Mouse (Mus musculus): ENCODE data around the gene Peli2. TPM values are rescaled to one million over a fixed set of nuclear protein-coding genes. Genes with fewer than 3 reads are reported as not detected.
A peak's percentile ranks its signal among the peaks of the same experiment; 100 is the strongest.

Peli2 gene
- polyA plus RNA-seq, 1 experiment from 2014 or later = 4.0 TPM

DNA sequence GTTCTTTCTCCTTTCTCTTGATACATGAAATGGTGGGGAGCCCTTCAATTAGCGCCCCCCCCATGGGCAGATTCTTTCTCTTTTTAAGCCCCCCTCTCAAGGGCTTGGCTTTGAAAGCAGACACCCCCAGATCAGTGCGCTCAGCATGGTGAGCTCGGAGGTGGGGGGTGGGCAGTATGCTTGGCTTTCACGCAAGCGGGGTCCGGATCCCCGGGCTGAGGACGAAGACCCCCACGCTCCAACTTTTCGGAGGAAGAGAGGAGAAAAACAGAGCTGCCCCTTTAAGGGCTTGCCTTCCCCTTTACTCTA is 226 bp upstream of the Peli2 start:
- peak overlapping the region; percentile 48; the same call in 1 of the 2 replicates for H3K9ac ChIP-seq (ENCODE audit: low read depth, low read length)
- peak overlapping the region; percentile 75 for H3K4me3 ChIP-seq (ENCODE audit: low read depth, low read length)
- peak overlapping the region; percentile 62 for H3K4me2 ChIP-seq
- 0 out of 2 replicates have a peak, but pooled peaks cover 3% of the 10 kb centered on the region for H3K4me1 ChIP-seq (ENCODE audit: control insufficient read depth, insufficient read depth, low read length)
- H3K27ac ChIP-seq (ENCODE audit: low read depth, low read length) = no peak overlapping the region
- ATAC-seq (replicated peaks; ENCODE audit: insufficient number of reproducible peaks, low FRiP score, low TSS enrichment) = no peak
- no peaks in the 10 kb centered on the region for H3K9me3 ChIP-seq (replicated peaks; ENCODE audit: control insufficient read depth, low read length)
- WGBS (ENCODE audit: insufficient replicate concordance) = 0% methylated on average over 10 of the region's 10 CpGs
- peaks cover 6% of the 10 kb centered on the region; the same call in 1 of the 2 replicates for H3K27me3 ChIP-seq (ENCODE audit: control insufficient read depth, insufficient read depth, low read length)
- H3K36me3 ChIP-seq (ENCODE audit: control insufficient read depth, insufficient read depth, low read length) = no peaks in the 10 kb centered on the region

DNA sequence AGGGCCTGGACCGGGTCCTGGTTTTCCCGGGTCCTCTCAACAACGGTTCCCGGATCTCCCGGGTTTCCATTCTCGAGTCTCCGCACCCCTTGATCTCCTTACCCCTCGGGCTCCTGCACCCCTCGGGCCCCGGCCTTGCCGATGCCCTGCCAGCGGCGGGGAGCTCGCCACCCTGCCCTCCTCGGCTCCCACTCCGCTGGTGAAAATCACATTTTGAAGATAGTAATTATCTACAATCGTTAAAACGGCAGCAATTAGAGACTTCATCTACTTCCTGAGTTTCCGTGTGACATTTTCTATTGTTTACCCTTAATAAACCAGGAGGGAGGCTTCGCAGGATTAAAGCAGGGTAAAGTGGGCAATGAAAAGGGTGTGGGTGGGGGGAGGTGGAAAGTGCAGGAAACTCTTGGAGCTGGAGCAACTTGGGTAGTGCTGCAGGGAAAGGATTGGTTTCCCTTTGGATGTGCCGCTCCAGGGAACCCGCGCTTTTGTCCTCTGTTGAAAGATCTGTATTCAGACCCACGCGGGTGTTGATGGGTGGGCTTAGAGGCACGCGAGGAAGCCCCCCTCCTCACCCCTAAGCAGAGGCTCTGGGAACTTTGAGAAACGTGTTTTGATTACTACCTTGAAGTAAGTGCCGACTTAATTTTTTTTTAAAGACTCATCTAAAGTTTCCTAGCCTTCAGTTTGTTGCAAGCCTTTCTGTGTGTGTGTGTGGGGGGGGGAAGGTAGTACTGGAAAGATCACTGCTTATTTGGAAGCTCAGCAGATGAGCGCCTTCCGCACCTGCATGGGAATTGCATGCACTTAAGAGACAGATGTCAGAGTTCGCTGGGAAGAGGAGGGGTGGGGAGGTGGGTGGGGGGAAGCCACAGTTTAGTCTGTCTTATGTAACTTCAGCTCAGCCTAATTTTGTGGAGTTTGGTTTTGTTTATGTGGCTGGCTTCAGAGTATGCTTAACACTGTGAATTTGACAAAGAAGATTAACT is 1.2 kb downstream of the Peli2 start:
- Histone ChIP-seq H3K4me2 (peak overlapping the region; percentile 62), H3K9ac (ENCODE audit: low read depth, low read length) (peak overlapping the region; percentile 74), H3K27ac (ENCODE audit: low read depth, low read length) (peak overlapping the region; percentile 25; the same call in 1 of the 2 replicates), H3K9me3 (replicated peaks; ENCODE audit: control insufficient read depth, low read length) (no peaks in the 10 kb centered on the region), H3K4me3 (ENCODE audit: low read depth, low read length) (peak overlapping the region; percentile 75), H3K27me3 (ENCODE audit: control insufficient read depth, insufficient read depth, low read length) (peaks cover 6% of the 10 kb centered on the region; the same call in 1 of the 2 replicates), H3K36me3 (ENCODE audit: control insufficient read depth, insufficient read depth, low read length) (no peaks in the 10 kb centered on the region), H3K4me1 (ENCODE audit: control insufficient read depth, insufficient read depth, low read length) (0 out of 2 replicates have a peak, but pooled peaks cover 3% of the 10 kb centered on the region)
- WGBS (ENCODE audit: insufficient replicate concordance) = 1% methylated on average over 32 of the region's 32 CpGs
- ATAC-seq (replicated peaks; ENCODE audit: insufficient number of reproducible peaks, low FRiP score, low TSS enrichment) = no peak

DNA sequence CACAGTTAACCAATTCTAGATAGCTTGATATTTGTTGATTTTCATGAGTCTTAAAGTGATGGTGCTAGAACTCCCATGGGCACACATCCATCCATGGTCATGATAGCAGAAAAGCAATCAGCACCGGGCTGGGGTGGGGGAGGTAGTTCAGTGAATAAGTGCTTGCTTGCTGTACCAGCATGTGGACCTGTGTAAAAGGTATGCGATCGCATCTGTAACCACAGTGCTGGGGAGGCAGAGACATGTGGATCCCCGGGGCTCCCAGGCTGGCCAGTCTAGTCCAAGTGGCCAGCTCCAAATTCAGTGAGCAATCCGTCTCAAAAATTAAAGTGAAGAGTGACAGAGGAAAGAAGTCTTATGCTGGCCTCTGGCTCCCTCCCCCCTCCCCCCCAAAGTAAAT is 3.4 kb downstream of the Peli2 start:
- no peak overlapping the region for H3K4me3 ChIP-seq (ENCODE audit: low read depth, low read length)
- no peaks in the 10 kb centered on the region for H3K9me3 ChIP-seq (replicated peaks; ENCODE audit: control insufficient read depth, low read length)
- no peaks in the 10 kb centered on the region for H3K4me1 ChIP-seq (ENCODE audit: control insufficient read depth, insufficient read depth, low read length)
- no peak overlapping the region for H3K9ac ChIP-seq (ENCODE audit: low read depth, low read length)
- peaks cover 9% of the 10 kb centered on the region for H3K27me3 ChIP-seq (ENCODE audit: control insufficient read depth, insufficient read depth, low read length)
- no peaks in the 10 kb centered on the region for H3K36me3 ChIP-seq (ENCODE audit: control insufficient read depth, insufficient read depth, low read length)
- no peak overlapping the region for H3K4me2 ChIP-seq
- WGBS (ENCODE audit: insufficient replicate concordance) = 61% methylated on average over 5 of the region's 5 CpGs
- no peak for ATAC-seq (replicated peaks; ENCODE audit: insufficient number of reproducible peaks, low FRiP score, low TSS enrichment)
- no peak overlapping the region for H3K27ac ChIP-seq (ENCODE audit: low read depth, low read length)

DNA sequence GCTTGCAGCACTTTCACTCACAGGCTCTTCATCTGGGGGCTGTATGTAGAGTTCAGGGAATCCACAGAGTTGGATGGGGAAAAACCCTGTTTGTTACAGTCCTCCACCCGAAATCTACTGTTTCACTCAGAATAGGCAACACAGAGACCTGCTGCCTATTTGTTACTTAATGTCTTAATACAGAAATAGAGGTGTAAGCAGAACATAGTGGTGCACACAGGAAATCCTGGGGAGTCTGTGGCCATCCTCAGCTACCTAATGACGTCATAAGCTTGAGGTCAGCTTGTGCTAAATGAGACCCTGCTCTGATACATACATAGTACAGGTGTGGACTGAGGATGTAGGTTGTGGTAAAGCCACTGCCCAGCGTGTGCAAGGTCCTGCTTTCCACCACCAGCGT is 4.2 kb downstream of the Peli2 start:
- no peak for ATAC-seq (replicated peaks; ENCODE audit: insufficient number of reproducible peaks, low FRiP score, low TSS enrichment)
- WGBS (ENCODE audit: insufficient replicate concordance) = 67% methylated on average over 4 of the region's 4 CpGs

DNA sequence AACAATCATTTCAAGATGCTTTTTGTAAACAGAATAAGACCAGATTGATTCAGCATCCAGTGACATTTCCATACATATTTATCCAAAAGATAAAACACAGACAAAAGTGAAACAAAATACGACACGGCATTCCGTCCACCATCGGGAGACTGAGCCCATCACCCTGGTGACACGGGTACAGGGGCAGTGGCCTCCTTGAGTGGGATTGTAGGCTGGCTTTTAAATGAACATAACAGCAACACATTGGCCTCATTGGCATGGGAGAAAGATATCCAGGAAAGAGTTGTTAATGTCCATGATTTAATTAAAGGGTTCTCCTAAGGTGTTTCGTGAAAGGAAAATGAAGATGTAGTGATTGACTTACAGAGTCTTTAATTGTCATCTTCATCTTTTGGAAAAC is 5.3 kb downstream of the Peli2 start:
- no peak overlapping the region for H3K4me3 ChIP-seq (ENCODE audit: low read depth, low read length)
- WGBS (ENCODE audit: insufficient replicate concordance) = 86% methylated on average over 6 of the region's 6 CpGs
- no peaks in the 10 kb centered on the region for H3K36me3 ChIP-seq (ENCODE audit: control insufficient read depth, insufficient read depth, low read length)
- H3K4me2 ChIP-seq = no peak overlapping the region
- ATAC-seq (replicated peaks; ENCODE audit: insufficient number of reproducible peaks, low FRiP score, low TSS enrichment) = no peak
- no peak overlapping the region for H3K9ac ChIP-seq (ENCODE audit: low read depth, low read length)
- no peaks in the 10 kb centered on the region for H3K9me3 ChIP-seq (replicated peaks; ENCODE audit: control insufficient read depth, low read length)
- H3K27ac ChIP-seq (ENCODE audit: low read depth, low read length) = no peak overlapping the region
- no peaks in the 10 kb centered on the region; the same call in 1 of the 2 replicates for H3K4me1 ChIP-seq (ENCODE audit: control insufficient read depth, insufficient read depth, low read length)
- peaks cover 12% of the 10 kb centered on the region for H3K27me3 ChIP-seq (ENCODE audit: control insufficient read depth, insufficient read depth, low read length)

More for the DNA sequence above, 4.2 kb downstream of the Peli2 start:
- H3K27me3 ChIP-seq (ENCODE audit: control insufficient read depth, insufficient read depth, low read length) = peaks cover 9% of the 10 kb centered on the region
- no peaks in the 10 kb centered on the region for H3K36me3 ChIP-seq (ENCODE audit: control insufficient read depth, insufficient read depth, low read length)
- no peaks in the 10 kb centered on the region for H3K9me3 ChIP-seq (replicated peaks; ENCODE audit: control insufficient read depth, low read length)
- H3K4me1 ChIP-seq (ENCODE audit: control insufficient read depth, insufficient read depth, low read length) = no peaks in the 10 kb centered on the region
- H3K4me2 ChIP-seq = no peak overlapping the region
- no peak overlapping the region for H3K27ac ChIP-seq (ENCODE audit: low read depth, low read length)
- H3K9ac ChIP-seq (ENCODE audit: low read depth, low read length) = no peak overlapping the region
- no peak overlapping the region for H3K4me3 ChIP-seq (ENCODE audit: low read depth, low read length)

DNA sequence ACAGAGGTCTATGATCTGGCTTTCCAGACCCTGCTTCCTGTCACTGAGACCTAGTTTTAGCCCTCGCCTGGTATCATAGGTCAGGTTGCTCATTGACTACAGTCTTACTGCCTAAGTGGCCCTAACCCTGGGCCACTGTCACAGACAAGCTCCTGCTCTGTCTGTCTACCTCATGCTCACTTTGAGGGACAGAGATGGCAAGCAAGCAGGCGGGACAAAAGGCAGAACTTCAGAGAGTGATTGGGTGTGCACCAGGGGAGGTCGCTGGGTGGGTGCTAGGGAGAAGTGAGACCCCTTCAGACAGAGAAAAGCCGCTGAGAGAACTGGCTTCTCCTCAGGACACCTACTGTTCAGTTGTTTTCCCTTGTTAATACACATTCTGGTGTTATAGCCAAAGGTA is 6.3 kb downstream of the Peli2 start:
- no peaks in the 10 kb centered on the region for H3K9me3 ChIP-seq (replicated peaks; ENCODE audit: control insufficient read depth, low read length)
- H3K4me3 ChIP-seq (ENCODE audit: low read depth, low read length) = no peak overlapping the region
- peaks cover 6% of the 10 kb centered on the region for H3K4me1 ChIP-seq (ENCODE audit: control insufficient read depth, insufficient read depth, low read length)
- H3K27me3 ChIP-seq (ENCODE audit: control insufficient read depth, insufficient read depth, low read length) = peaks cover 12% of the 10 kb centered on the region
- H3K27ac ChIP-seq (ENCODE audit: low read depth, low read length) = no peak overlapping the region
- 65% methylated on average over 4 of the region's 4 CpGs for WGBS (ENCODE audit: insufficient replicate concordance)
- no peak overlapping the region for H3K9ac ChIP-seq (ENCODE audit: low read depth, low read length)
- H3K4me2 ChIP-seq = no peak overlapping the region
- H3K36me3 ChIP-seq (ENCODE audit: control insufficient read depth, insufficient read depth, low read length) = no peaks in the 10 kb centered on the region
- ATAC-seq (replicated peaks; ENCODE audit: insufficient number of reproducible peaks, low FRiP score, low TSS enrichment) = no peak

DNA sequence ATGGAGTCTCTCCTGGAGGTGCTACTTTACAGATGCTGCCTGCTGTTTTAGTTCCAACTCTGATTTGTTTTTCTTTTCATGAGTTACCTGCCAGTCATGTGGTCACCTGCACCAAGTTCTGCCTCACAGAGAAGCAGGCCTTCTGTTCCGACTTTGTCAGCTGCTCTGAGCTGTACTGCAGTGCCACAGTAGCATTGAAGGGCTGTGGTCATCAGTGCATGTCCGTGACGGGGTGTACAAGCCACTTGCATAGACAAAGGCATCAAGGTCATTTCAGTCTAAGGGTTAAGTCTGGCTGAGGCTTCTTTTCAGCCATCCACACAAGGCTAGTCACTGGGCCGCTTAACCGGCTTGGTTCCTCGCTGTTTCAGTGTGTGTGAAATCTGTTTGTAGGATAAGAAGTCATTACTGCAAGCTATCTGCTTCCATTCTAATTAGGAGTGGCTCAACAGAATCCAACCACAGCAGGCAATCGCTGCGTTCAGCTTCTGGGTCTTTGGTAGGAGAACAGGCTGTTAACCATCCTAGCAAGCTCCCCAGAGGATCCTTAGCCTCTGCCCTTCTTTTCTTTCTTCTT is 7.1 kb downstream of the Peli2 start:
- H3K4me2 ChIP-seq = no peak overlapping the region
- no peak overlapping the region for H3K27ac ChIP-seq (ENCODE audit: low read depth, low read length)
- H3K4me1 ChIP-seq (ENCODE audit: control insufficient read depth, insufficient read depth, low read length) = peaks cover 10% of the 10 kb centered on the region
- H3K9me3 ChIP-seq (replicated peaks; ENCODE audit: control insufficient read depth, low read length) = no peaks in the 10 kb centered on the region
- H3K36me3 ChIP-seq (ENCODE audit: control insufficient read depth, insufficient read depth, low read length) = no peaks in the 10 kb centered on the region
- H3K27me3 ChIP-seq (ENCODE audit: control insufficient read depth, insufficient read depth, low read length) = peaks cover 12% of the 10 kb centered on the region
- 65% methylated on average over 8 of the region's 8 CpGs for WGBS (ENCODE audit: insufficient replicate concordance)
- ATAC-seq (replicated peaks; ENCODE audit: insufficient number of reproducible peaks, low FRiP score, low TSS enrichment) = no peak
- no peak overlapping the region for H3K4me3 ChIP-seq (ENCODE audit: low read depth, low read length)
- no peak overlapping the region for H3K9ac ChIP-seq (ENCODE audit: low read depth, low read length)

DNA sequence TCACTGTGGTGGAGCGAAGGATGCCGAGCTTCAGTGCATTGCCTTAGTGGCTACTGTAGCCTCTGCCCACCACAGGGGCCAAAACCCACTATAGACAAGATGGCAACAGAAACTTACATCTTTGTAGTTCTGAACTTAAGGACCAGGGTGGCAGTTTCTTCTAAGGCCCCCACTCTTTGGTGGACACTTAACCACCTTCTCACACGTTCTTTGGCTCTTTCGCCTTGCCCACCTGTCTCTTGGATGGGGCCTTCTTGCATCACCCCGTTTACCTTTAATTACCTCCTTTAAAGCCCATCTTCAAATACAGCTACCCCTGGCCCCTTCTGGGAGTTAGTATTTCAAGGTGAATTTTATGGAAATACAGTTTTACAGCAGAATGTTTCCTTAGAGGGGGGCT is 8.1 kb downstream of the Peli2 start:
- no peaks in the 10 kb centered on the region for H3K9me3 ChIP-seq (replicated peaks; ENCODE audit: control insufficient read depth, low read length)
- peaks cover 10% of the 10 kb centered on the region for H3K27me3 ChIP-seq (ENCODE audit: control insufficient read depth, insufficient read depth, low read length)
- no peak overlapping the region for H3K4me3 ChIP-seq (ENCODE audit: low read depth, low read length)
- H3K36me3 ChIP-seq (ENCODE audit: control insufficient read depth, insufficient read depth, low read length) = no peaks in the 10 kb centered on the region
- peaks cover 18% of the 10 kb centered on the region for H3K4me1 ChIP-seq (ENCODE audit: control insufficient read depth, insufficient read depth, low read length)
- no peak for ATAC-seq (replicated peaks; ENCODE audit: insufficient number of reproducible peaks, low FRiP score, low TSS enrichment)
- H3K27ac ChIP-seq (ENCODE audit: low read depth, low read length) = no peak overlapping the region
- no peak overlapping the region for H3K4me2 ChIP-seq
- 90% methylated on average over 5 of the region's 5 CpGs for WGBS (ENCODE audit: insufficient replicate concordance)
- H3K9ac ChIP-seq (ENCODE audit: low read depth, low read length) = no peak overlapping the region
